Mouse (Mus musculus): Measurements from ENCODE around the gene Prpf3.

GRCm38 (mm10) chr3:95785501-95785900, 70.2 kb downstream of the Prpf3 start:
- no peak for TF ChIP-seq CTCF (IDR thresholded peaks at IDR 0.05; ENCODE audit: borderline replicate concordance, control insufficient read depth, extremely low read depth, insufficient read depth, low read length, poor library complexity)
- no peak for TF ChIP-seq POLR2A (IDR thresholded peaks at IDR 0.05; ENCODE audit: control insufficient read depth, extremely low read depth, insufficient read depth, low read length, poor library complexity)

Data from thymus, adult 2 months (tissue).